Mouse (Mus musculus): ENCODE measurements around the gene Fastkd3.

Gene Fastkd3

DNA sequence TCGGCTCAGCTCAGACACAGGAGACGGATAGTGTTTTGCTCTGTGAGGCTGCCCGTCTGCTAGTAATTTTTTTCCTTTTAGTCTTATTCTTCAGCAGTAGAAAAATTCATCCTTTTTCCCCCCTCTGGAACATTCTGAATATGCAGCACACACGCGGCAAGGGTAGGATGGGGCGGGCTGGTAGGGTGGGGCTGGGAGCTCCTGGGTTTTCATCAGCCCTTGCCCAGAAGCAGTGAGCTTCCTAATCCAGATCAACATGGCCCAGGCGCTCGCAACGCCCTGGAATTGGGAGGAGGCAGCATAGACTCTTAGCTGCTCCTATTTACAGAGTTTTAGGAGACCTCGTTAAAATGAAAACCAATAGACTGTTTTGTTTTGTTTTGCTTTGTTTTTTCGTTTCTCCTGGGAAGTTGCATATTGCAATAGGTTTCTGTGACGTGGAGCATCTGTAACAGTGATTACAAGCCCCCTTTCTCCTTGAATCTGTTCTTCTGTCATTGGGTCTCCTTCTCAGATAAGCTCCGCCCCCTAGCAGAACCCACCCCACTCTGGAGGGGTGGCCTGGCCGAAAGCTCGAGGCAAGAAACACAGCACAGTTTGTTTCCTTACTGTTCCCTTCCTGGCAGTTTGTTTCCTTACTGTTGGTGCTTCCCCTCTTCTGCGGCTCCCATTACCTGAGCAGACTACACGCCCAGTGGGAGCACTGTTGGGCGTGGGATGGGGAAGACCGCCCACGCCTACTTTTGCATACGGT lies 25.8 kb downstream of the Fastkd3 start:
- no peak for DNase-seq (ENCODE audit: low spot score)

DNA sequence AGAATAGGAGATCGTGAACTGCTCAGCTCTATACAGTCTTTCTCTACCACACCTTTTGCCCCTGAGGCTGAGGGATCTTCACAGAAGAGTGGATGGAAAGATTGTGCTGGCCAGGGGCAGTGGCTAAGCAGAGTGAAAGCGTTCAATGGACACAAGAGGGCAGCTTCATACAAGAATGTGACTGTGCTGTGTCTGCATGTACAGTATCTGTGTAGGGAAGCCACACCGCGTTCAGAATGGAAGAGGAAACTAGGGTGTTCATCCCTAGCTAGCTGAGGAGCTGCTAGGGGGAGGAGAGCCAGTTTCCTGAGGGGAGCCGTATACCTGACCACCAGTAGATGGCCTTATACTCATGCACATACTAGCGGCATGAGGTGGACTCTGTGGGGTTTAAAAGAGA lies 40.8 kb downstream of the Fastkd3 start:
- DNase-seq (ENCODE audit: low spot score), result no peak

DNA sequence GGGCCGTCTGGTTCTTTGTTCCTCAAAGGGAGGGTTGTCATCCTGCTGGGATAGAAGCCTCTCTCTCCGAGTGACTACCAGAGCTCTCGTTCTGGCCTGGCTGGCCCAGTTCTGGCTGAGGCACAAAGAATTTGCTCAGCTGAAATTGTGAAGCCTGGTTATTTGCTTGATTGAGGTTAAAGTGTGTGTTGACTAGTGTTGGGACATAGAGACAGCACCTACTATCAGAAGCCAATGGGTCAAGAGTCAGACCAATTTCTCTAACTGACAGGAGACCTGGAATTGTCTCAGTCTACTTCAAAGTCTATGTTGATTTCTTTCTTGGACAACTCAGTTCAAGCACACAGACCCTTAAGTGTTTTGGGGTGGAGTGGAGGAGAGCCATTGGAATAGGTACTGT lies 45.0 kb downstream of the Fastkd3 start:
- DNase-seq (ENCODE audit: low spot score), result no peak

Measured in T-cell, adult 2 months (primary cell).